In the genomic region with DNA sequence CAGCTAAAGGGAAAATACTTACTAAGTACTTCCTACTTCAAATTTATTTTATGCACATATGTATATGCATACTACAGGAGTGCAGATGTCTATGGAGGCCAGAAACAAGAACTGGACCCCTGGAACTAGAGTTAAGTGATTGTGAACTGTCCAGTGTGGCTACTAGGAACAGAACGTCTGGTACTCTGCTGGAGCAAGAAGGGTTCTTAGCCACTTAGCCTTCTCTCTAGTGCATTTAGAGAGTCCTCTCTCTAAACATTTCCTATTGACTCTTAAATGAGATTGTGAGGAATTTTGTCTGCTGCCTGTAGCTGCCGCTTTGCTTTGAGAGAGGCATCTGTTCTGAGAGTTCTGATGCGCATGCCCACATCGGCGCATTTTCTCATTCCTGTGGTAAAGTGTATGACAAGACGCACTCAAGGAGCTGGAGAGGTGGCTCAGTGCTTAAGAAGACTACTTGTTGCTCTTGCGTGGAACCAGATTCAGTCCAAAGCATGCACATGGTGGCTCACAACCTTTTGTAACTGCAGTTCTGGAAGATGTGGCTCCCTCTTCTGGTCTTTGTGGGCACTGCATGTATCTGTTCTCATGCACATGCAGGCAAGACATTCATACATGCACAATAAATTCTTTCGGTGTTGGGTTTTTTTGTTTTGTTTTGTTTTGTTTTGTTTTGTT, we compare ENCODE assay signal across 8 mouse cellular contexts.
DNase-seq lines count a peak whose midpoint lies in the region; ATAC-seq and TF ChIP-seq lines count a peak whose summit lies in the region.

No protein-coding gene starts in this region.

- peak; percentile 58 for DNase-seq in hindbrain, postnatal 0 days (ENCODE audit: low spot score)
- DNase-seq in hindbrain, embryonic 14.5 days (ENCODE audit: low spot score) = no peak
- DNase-seq in 416B (ENCODE audit: low read depth) (peak; percentile 31), R1 (ENCODE audit: low read depth, low spot score) (peak; percentile 67)
- DNase-seq in embryo, embryonic 10.5 days (ENCODE audit: low spot score) = peak; percentile 72
- peak in 2 of 3 experiments; percentile 2 to 9 for DNase-seq in liver, embryonic 14.5 days (ENCODE audit: low read depth in 3 of 3, low spot score in 3 of 3)
- DNase-seq in testis, postnatal 14 days (ENCODE audit: low spot score) = peak; percentile 9
- no peak for DNase-seq in gastrocnemius, adult 8-10 months (ENCODE audit: low spot score in 2 of 2)

- H3K9ac ChIP-seq in hindbrain, postnatal 0 days (replicated peaks; ENCODE audit: low read length) = no peak overlapping the region
- H3K9ac ChIP-seq in hindbrain, embryonic 14.5 days = no peak overlapping the region
- H3K9ac ChIP-seq in liver, embryonic 14.5 days (replicated peaks) = no peak overlapping the region

- H3K4me1 ChIP-seq in hindbrain, postnatal 0 days (ENCODE audit: insufficient read depth, low read length) = peaks cover 3% of the 10 kb centered on the region; the same call in 1 of the 2 replicates
- peaks cover 11% of the 10 kb centered on the region for H3K4me1 ChIP-seq in hindbrain, embryonic 14.5 days (replicated peaks; ENCODE audit: control insufficient read depth, insufficient read depth, low read length)
- no peaks in the 10 kb centered on the region for H3K4me1 ChIP-seq in liver, embryonic 14.5 days (replicated peaks; ENCODE audit: control insufficient read depth in 2 of 2, insufficient read depth in 2 of 2, low read length in 1 of 2)

- no peak overlapping the region for H3K4me3 ChIP-seq in hindbrain, postnatal 0 days (ENCODE audit: low read length)
- H3K4me3 ChIP-seq in hindbrain, embryonic 14.5 days (replicated peaks; ENCODE audit: low read length) = no peak overlapping the region
- H3K4me3 ChIP-seq in liver, embryonic 14.5 days (ENCODE audit: insufficient read depth in 1 of 2, low read depth in 2 of 2, low read length in 2 of 2) = no peak overlapping the region

- H3K4me2 ChIP-seq in hindbrain, postnatal 0 days (ENCODE audit: low read depth, low read length) = no peak overlapping the region
- H3K4me2 ChIP-seq in hindbrain, embryonic 14.5 days (replicated peaks) = no peak overlapping the region
- no peak overlapping the region for H3K4me2 ChIP-seq in liver, embryonic 14.5 days (ENCODE audit: low read depth)

- no peak overlapping the region for H3K27ac ChIP-seq in hindbrain, postnatal 0 days
- no peak overlapping the region for H3K27ac ChIP-seq in hindbrain, embryonic 14.5 days
- H3K27ac ChIP-seq in liver, embryonic 14.5 days = no peak overlapping the region

- TF ChIP-seq EP300 in liver, embryonic 14.5 days (IDR thresholded peaks at IDR 0.05; ENCODE audit: low read depth) = no peak

- H3K27me3 ChIP-seq in hindbrain, postnatal 0 days (ENCODE audit: insufficient read depth, low read length) = no peaks in the 10 kb centered on the region
- H3K27me3 ChIP-seq in hindbrain, embryonic 14.5 days (ENCODE audit: control insufficient read depth, insufficient read depth, low read length) = no peaks in the 10 kb centered on the region
- H3K27me3 ChIP-seq in liver, embryonic 14.5 days (ENCODE audit: control insufficient read depth, insufficient read depth, low read length) = no peaks in the 10 kb centered on the region

- 91% methylated on average over 8 of the region's 8 CpGs for WGBS in hindbrain, postnatal 0 days
- 91% methylated on average over 8 of the region's 8 CpGs for WGBS in hindbrain, embryonic 14.5 days
- WGBS in liver, embryonic 14.5 days (ENCODE audit: insufficient replicate concordance) = 77% methylated on average over 8 of the region's 8 CpGs

- no peaks in the 10 kb centered on the region for H3K9me3 ChIP-seq in hindbrain, postnatal 0 days (ENCODE audit: low read length)
- H3K9me3 ChIP-seq in hindbrain, embryonic 14.5 days (ENCODE audit: control insufficient read depth, low read length) = no peaks in the 10 kb centered on the region
- H3K9me3 ChIP-seq in liver, embryonic 14.5 days (ENCODE audit: control insufficient read depth, low read length) = no peaks in the 10 kb centered on the region

- ATAC-seq in hindbrain, postnatal 0 days = no peak
- no peak for ATAC-seq in hindbrain, embryonic 14.5 days (ENCODE audit: low FRiP score)
- ATAC-seq in liver, embryonic 14.5 days (ENCODE audit: insufficient read depth) = no peak

- no peaks in the 10 kb centered on the region for H3K36me3 ChIP-seq in hindbrain, postnatal 0 days (ENCODE audit: insufficient read depth, low read length)
- no peaks in the 10 kb centered on the region for H3K36me3 ChIP-seq in hindbrain, embryonic 14.5 days (replicated peaks; ENCODE audit: control insufficient read depth, insufficient read depth)
- H3K36me3 ChIP-seq in liver, embryonic 14.5 days (replicated peaks; ENCODE audit: control insufficient read depth, insufficient read depth, low read depth) = no peaks in the 10 kb centered on the region

- peak; percentile 69 for TF ChIP-seq CTCF in hindbrain, postnatal 0 days (IDR thresholded peaks at IDR 0.05; ENCODE audit: low read depth)
- TF ChIP-seq CTCF in liver, embryonic 14.5 days (IDR thresholded peaks at IDR 0.05; ENCODE audit: low read depth) = peak; percentile 73

Comparison
In these comparisons a context has a peak if more than half of its experiments do, and no peak if none do; other contexts are left out.
1. DNase-seq: peak in hindbrain, postnatal 0 days (single experiment), 416B (single experiment), R1 (single experiment), embryo, embryonic 10.5 days (single experiment), liver, embryonic 14.5 days (2 of 3) and testis, postnatal 14 days (single experiment); none in hindbrain, embryonic 14.5 days (single experiment) and gastrocnemius, adult 8-10 months (0 of 2).